Mouse (Mus musculus): ENCODE data around the gene Idua.

Gene Idua

DNA sequence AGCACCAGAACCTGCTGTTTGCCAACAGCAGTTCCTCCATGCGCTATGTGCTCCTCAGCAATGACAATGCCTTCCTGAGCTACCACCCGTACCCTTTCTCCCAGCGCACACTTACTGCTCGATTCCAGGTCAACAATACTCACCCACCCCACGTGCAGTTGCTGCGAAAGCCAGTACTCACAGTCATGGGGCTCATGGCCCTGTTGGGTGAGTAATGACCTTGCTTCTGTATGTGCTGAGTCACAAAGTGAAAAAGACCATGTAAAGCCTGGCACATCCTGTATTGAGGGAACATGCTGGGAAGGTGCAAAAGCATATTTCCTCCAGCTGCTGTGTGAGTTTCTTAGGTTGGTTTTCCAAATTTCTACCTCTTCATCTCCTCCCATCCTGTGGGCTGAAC, 20.7 kb downstream of the Idua start:
- no peak for DNase-seq (ENCODE audit: low spot score in 2 of 2)

DNA sequence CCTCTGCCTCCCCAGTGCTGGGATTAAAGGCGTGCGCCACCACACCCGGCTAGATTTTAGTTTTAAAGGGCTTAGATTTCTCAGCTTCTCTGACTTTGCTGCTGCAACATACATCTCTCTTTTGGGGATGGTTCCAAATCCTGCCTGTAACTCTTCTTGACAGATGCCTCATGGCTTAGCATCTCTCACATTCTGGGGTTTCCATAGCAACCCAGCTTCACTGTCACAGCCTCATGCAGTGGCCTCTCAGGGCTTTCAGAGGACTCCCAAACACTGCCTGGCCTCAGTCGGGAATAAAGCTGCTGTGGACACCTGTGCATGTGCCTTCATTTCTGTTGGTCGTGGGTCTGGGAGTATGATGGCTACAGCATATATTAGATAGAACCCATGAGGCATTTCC, 29.0 kb downstream of the Idua start:
- no peak for DNase-seq (ENCODE audit: low spot score in 2 of 2)

DNA sequence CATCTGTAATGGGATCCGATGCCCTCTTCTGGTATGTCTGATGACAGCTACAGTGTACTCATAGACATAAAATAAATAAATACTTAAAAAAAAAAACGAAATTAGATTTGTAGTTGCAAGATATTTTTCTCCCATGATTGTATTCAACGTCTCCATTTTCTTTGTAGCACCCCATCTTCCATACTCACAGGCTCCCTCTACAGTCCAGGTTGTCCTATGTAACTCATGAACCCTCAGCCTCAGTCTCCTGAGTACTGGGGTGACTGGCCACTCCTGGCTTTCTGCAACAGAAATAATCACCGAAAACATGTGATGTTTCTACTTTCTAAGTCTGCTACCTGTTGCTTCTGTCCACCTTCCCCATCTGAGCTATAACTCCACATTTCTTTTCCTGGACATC, 31.0 kb downstream of the Idua start:
- DNase-seq (ENCODE audit: low spot score in 2 of 2): no peak

DNA sequence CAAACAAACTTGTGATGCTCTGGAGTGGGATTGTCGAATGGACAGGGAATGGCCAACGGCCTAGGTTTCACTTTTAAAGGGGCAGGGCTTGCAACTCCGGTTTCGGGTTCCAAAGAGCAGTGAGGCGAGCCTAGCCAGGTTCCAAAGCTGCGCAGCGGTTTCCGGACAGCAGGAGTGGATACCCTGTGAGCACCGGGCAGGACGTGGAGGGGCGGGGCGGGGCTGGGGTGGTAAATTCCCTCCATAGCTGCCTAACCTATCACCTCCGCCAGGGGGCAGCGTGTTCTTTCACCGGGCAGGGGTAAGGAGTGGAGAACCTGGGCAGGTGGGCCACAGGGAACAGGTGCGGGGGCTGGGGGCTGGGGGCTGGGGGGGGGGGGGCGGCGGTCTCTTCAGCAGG, 32.1 kb downstream of the Idua start, which contains the start of gene Fgfrl1:
TSS of gene Fgfrl1 (plus strand) at position 112 of the 400 bp plus-strand sequence.
- peak; percentile 53 to 58 for DNase-seq (ENCODE audit: low spot score in 2 of 2)

DNA sequence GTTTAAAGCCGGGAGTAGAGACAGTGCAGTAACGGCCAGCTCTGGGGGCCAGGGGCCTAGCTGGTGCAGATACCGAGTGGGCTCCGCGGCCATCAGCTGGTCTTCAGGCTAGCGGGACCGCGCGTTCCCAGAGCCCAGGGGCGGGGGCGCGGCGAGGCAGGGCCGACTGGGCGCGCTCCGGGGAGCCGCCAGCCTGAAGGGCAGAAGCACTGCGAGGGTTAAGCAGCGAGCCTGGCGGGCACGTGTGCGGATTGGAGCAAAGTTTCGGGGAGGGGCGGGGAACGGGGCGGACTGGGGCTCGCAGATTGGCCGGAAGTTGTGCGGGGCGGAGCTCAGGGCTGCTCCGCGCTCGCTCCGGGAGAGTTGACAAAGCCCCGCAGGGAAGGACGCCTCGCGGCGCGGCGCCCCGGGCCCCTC, 33.7 kb downstream of the Idua start:
- peak; percentile 71 to 85 for DNase-seq (ENCODE audit: low spot score in 2 of 2)

DNA sequence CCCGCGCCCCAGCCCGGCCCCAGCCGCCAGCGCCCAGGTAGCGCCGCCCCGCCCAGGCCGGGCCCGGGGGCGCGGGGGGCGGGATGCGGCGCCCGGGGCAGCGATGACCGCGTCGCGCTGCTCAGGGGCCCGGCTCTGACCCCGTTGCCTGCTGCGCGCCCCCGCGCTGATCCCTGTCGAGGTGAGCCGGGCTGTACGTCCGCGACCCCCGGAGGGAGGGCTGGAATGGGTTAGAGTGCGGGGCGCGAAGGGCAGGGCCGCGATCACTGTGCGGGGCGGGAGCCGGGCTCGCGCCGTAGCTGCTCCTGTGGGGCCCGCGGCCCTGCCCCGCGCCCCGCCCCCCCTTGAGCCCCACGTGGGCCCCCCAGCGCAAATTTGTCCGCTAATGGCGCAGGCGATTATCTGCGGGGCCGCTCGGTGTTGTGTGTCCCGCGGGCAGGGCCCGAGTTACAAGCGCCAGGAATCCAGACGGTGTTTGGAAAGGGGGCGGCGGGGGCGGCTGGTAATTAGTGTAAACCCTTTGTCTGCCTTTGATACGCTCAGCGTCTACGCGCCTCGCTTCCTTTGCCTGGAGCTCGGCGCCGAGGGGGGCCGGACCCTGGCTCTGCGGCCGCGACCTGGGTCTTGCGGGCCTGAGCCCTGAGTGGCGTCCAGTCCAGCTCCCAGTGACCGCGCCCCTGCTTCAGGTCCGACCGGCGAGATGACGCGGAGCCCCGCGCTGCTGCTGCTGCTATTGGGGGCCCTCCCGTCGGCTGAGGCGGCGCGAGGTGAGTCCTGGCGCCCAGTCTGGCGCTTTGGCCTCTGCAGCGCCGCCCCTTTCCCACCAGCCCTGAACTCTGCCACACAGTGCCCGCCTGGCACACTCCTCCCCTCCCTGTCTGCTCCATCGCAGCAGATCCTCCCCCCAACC, 34.5 kb downstream of the Idua start:
- DNase-seq (ENCODE audit: low spot score in 2 of 2): peak; percentile 21 to 51

DNA sequence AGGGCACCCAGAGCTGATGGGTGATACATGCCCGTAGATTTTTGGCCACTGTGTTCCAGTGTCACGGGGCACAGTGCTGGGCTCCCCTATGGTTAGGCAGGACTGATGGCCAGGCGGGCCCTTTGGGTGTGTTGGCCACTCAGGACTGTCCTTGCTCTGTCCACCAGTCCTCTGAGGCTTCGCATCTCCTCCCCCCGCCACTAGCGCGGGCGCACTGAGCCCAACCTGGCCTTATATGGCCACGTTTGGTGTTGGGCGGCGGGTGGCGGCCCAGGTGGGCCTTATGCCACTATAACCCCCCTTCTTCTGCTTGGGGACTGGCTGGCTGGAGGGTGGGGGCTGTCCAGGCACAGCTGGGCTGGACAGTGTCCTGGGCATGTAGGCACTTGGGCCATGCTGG, 35.7 kb downstream of the Idua start:
- DNase-seq (ENCODE audit: low spot score in 2 of 2): no peak

DNA sequence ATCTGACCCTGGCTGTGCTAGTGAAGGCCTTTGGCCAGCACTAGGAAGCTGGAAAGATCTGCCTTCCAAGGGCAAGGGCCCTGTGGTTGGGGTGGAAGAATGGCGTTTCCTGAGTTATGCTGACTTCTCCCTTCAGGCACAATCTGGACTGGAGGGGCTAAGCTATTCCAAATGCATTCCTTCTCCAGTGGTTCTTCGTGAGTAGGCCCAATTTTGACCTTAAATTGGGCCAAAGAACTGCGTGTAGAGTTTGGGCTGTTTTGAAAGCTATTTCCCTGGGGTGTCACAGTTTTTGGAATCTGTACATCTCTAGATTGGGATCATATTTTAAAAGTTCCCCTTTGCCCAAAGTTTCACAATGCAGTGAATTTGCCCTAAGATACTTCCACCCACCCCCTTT, 36.4 kb downstream of the Idua start:
- no peak for DNase-seq (ENCODE audit: low spot score in 2 of 2)

DNA sequence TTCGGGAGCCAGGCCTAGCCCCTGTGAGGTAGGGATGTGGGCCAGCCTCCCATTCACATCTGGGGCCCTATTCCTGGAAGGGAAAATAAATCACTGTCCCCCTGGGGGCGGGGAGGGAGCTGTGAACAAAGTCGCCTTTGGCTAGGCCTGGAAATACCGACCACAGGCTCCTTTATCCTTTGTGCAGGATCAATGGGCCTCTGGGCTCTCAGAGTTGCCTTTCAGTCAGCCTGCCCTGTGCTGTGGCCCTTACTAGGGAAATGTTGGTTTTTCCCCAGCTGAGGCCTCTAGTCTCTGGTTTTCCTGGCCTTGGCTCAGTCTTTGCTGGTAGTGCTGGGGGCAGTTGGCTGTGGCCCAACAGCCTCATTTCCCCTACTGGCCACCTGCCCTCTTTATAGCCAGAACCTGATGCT, 37.2 kb downstream of the Idua start:
- DNase-seq (ENCODE audit: low spot score in 2 of 2): no peak

DNA sequence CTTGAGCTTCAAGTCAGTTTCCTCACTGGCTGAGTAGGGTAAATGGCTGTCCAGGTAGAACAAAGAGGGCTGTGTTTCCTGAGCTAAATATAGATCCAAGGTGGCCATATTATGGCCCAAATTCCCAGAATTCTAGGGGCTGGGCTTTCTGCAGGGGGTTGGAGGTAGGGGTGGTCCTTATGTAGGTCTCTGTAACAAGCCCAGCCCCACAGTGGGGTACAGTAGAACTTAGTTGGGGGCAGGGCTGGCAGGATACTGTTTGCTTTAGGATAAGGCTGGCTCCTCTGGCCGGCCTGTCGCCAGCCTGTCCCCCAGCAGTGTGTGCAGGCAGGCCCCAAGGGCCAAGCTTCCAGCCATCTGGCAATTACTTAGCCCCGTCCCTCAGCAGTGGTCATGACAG, 40.2 kb downstream of the Idua start:
- DNase-seq (ENCODE audit: low spot score in 2 of 2): no peak

DNA sequence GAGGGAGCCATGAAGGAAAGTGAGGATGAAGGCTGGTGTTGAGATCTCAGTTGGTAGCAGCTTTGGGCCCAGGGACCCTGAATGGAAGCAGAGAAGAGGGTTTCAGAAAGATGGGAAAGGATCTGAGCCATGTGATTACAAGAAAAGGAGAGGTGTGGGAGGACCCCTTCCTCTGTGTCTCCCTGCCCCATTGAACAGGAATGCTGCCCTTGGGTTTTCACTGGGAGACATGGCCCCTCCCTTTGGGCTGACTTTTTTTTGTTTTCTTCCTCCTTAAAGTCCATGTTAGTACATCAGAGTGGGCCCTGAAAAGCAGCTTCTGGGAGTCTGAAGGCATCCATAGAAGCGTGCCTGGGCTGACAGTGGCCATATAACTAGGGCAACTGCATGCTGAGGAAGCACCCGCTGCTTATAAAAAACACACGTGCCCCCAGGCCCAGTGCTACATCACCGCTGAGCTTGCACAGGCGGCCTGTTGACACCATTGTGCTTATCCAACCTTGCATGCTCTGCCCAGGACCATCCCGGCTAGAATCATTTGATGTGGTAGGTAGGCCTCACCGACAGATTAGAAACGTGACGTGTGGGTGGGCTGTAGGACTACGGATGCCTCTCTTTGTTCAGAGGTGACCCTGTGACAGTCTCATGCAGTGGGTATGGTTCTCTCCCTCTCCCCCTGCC, 41.4 kb downstream of the Idua start:
- DNase-seq (ENCODE audit: low spot score in 2 of 2): no peak

DNA sequence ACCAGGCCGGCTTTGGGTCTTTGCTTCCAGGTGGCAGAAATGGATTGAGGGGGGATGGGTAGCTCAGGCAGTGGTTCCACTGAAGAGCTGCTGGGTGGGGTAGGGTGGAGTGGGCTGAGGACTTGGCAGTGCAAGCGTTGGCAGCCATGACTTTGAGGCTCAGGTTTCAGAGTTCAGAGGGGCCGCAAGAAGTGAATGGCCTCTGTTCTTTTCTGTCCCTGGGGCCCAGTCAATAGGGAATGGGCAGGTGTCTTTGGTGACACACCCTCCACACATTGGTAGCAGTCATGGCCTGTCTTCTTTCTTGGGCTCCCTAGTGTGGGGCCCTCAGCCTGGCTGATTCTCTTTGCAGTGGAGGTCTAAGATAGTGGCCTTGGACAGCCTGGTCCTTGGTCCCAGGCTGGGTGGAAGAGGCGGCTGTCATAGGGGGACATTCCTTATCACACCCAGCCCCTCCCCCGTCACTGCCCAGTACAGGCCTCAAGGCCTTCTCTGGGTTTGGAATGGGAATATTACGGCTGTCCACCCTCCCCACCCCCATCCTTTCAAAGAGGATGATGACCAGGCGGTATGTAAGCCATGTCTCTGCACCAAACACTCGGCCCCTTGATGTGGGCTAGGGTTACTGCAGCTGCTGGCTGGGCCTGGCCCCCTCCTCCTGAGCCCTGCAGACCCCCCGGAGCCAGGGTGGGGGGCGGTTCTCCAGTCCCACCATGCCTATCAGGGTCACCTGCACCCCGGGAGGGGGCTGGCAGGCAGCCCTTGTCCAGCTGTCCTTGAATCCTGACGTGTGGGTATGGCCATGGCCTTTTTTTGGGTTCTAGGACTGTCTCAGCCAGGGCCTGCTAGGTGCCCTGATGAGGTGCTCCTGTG, 43.9 kb downstream of the Idua start:
- DNase-seq (ENCODE audit: low spot score in 2 of 2): no peak

DNA sequence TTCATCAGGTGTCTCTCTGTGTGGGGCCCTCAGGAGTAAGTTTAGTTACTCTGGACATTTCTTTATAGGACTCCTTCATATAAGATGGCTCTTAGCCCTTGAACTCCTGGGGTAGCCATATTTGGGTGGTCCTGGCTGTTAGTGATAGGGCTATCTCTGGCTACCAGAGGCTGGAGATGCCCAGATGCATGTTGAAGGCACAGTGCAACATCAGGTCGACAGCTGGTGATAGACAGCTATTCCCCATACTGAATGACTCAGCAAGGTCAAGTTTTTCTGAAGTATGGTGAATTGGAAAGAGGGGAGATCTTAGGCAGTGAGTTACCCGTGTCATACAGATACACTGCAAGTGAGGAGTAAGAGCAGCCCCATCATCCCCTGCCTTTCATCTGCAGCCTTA, 47.6 kb downstream of the Idua start:
- no peak for DNase-seq (ENCODE audit: low spot score in 2 of 2)

DNA sequence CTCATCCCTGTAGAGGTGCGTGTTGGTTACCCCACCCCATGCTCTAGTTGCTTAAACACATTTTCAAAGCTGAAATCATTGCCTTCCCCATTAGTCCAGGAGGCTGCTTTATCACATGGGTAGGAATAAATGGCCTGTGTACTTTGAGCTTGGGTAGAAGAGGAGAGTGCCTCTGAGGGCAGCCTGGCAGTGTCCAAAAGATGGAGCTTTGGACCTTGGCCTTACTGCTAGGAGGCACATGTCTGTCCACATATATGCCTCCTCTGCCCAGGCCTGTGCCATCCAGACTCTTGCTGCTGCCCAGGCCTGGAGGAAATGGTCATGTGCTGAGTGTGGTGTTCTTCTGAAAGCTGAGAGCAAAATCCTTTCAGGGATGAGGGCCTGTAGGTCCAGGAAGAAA, 48.3 kb downstream of the Idua start:
- DNase-seq (ENCODE audit: low spot score in 2 of 2): no peak

DNA sequence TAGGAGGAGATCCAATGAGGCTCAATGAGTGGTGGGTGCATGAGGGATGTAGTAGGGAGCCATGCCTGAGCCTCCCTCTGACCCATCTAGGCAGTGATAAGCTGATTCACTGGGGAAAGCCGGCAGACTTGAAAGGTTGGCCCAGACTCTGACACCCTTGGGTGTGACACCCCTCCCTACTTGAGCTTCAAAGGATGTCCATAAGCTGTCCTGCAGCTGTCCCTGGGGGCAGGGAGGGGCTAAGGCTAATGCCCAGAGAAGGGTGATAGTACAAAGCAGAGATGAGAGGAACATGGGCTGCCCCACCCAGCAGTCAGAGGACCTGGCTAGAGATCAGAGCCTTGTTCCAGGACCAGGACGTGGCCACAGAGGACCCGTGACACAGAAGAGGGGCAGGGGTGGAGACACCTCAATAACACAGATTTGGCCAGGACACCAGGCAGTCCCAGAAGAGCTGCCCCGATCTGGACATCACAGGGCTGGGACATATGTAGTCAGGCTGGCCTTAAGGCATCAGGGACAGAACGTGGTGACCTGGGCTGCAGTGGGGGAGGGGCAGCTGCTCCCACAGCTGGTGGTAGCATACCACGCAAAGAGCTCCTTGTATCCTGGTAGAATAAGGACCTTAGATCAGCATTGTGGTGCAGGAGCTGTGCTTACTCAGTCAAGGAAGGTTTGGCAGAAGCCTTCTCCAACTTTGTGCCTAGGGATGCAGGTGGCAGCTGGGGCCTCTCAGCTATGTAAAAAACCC, 49.0 kb downstream of the Idua start:
- no peak for DNase-seq (ENCODE audit: low spot score in 2 of 2)

DNA sequence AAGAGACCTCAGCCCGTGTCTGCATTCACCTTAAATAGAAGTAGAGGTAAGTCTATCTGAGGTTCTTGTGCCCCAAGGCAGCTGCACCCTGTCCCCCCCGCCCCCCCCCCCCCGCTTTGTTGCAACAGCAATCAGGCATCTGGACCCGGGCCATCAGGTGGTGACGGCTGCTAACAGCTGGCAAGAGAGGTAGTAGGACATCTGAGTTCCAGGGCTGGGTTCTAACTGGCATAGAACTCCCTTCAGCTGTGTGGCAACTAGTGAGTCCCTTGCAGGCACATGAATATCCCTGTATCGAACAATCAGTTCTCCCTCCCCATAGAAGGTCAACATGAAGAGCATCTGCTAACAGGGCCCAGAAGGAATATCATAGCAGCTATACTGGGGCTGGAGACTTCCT, 51.8 kb downstream of the Idua start:
- no peak for DNase-seq (ENCODE audit: low spot score in 2 of 2)

DNA sequence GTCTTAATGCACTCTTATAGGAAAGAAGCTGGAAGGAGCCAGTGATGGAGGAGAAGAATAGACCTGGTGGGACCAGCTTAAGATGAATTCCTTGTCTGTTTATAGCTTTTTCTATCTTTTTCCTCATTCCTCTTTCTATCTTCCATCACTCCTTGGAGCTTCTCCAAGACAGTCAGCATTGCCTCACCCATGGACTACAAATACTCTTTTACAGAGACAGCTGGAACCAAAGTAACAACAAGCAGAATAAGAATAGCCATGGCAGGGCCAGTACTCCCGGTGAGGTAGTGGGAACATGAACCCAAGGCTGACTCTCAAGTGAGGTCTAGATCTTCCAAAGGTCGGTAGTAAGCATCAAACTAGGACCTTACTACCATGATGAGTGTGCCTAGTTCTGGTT, 53.0 kb downstream of the Idua start:
- DNase-seq (ENCODE audit: low spot score in 2 of 2): no peak

DNA sequence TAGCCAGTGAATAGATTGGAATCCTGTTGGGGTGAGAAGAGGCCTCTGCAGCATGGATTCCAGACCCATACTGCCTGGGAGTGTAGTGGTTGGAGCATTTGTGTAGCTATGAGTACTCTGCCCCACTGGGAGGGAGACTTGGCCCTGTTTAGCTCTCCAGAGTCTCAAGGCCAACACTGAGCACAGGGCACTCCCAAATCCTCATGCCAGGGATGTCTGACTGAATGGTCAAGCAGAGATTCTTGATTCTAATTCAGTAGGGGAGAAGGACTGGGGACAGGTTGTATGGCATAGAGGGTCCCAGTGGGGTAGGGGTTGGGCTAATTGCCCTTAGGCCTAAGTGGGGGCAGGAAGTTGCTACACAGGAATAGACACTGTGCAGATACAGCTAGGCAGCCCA, 53.6 kb downstream of the Idua start:
- DNase-seq (ENCODE audit: low spot score in 2 of 2): no peak

DNA sequence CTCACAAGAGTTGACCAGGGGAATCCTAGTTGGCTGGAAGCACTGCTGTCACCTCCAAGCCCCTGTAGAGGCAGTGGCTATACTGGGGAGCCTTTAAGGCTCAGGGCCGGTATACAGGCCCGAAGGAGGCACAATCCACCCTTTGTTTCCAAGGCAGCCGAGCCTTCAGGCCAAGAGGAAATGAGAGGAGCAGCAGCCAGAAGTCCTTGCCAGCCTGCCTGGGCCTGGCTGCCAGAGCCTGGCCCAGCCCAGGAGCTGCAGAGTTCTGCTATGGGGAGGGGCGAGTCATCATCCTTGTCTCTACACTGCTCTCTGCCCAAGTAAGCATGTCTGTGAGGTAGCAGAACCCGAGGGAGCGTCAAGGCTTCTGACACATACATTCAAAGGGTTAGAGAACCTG, 54.0 kb downstream of the Idua start:
- peak in 1 of 2 experiments; percentile 19 for DNase-seq (ENCODE audit: low spot score in 2 of 2)

DNA sequence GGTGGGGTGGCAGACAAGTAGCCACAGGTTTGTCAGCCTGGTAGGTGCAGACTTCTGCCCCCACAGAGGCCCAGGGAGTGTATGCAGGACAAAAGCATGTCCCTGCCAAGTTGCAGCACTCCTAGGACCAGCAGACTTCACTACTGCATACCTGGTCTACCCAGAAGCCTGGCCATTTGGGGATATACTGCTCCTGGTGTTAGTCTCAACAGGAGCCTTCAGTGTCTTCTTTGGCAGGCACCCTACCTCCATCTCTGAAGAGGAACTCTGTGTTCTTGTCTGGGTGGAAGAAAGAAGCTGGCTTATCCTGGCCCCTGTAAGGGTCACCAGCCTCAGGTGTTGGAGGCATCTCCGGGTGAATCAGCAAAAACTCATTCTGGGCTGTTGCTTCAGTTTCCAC, 55.8 kb downstream of the Idua start:
- no peak for DNase-seq (ENCODE audit: low spot score in 2 of 2)

DNA sequence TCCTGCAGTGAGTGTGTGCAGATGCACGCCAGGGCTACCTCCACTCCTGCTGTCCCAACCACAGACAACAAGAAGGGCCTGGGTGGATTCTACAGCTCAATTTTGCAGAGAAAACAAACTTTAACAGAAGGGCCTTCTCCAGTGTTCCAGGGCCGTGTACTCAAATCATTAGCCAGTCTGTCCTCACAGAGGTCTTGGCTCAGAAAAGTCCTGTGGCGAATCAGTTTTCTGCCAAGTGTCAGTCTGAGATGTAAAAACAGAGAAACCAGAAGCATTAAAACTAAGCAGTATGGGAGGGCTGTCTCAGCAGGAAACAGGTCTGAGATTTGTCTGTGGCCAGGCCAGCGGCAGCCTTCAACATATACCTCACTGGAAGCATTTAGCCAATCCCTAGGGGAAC, 57.9 kb downstream of the Idua start:
- no peak for DNase-seq (ENCODE audit: low spot score in 2 of 2)

Data from urinary bladder, postnatal 36 days (tissue).